Mouse (Mus musculus): ENCODE data around the gene Nphs2. TPM values are rescaled to one million over a fixed set of nuclear protein-coding genes. Genes with fewer than 3 reads are reported as not detected.

Nphs2 gene
- total RNA-seq, 2 experiments from 2014 or later = not detected

- no peak for DNase-seq
These were observed 55.2 kb downstream of the Nphs2 start, which contains the start of gene Gm2000 for GRCm38 (mm10) chr1:156365740-156366139. Gene Gm2000 (plus strand): TSS chr1:156366040.

Other genes starting within 250 kb of the Nphs2 start
- gene Fam163a, start 105.7 kb upstream of the Nphs2 start, total RNA-seq (2021) = 1 to 10 TPM; 9.3 to 9.6 TPM
- under 1 TPM in 1 of 2 experiments, not detected in 1; 0.20 TPM for gene Tdrd5, start 7.1 kb upstream of the Nphs2 start, total RNA-seq (2021)
- gene Gm2000, start 55.3 kb downstream of the Nphs2 start, total RNA-seq (2021) = 100 to 1,000 TPM; 616 to 634 TPM
- 1 to 10 TPM; 1.1 to 3.9 TPM for gene Axdnd1, start 110.4 kb downstream of the Nphs2 start, total RNA-seq (2021)
- 1,000 to 10,000 TPM; 1,034 to 1,489 TPM for gene Soat1, start 163.6 kb downstream of the Nphs2 start, total RNA-seq (2021)
- gene Gm10031, start 213.3 kb downstream of the Nphs2 start, total RNA-seq (2021) = 10 to 100 TPM; 39.7 to 40.3 TPM
- gene Abl2, start 248.1 kb downstream of the Nphs2 start, total RNA-seq (2021) = 10 to 100 TPM; 21.5 to 27.2 TPM

Data from adrenal gland, postnatal 36 days (tissue).